Mouse (Mus musculus): ENCODE results near the gene Gm28778. TPM values are rescaled to one million over a fixed set of nuclear protein-coding genes. Genes with fewer than 3 reads are reported as not detected.

Gene Gm28778
- polyA plus RNA-seq, 1 experiment from 2014 or later = not detected

DNA sequence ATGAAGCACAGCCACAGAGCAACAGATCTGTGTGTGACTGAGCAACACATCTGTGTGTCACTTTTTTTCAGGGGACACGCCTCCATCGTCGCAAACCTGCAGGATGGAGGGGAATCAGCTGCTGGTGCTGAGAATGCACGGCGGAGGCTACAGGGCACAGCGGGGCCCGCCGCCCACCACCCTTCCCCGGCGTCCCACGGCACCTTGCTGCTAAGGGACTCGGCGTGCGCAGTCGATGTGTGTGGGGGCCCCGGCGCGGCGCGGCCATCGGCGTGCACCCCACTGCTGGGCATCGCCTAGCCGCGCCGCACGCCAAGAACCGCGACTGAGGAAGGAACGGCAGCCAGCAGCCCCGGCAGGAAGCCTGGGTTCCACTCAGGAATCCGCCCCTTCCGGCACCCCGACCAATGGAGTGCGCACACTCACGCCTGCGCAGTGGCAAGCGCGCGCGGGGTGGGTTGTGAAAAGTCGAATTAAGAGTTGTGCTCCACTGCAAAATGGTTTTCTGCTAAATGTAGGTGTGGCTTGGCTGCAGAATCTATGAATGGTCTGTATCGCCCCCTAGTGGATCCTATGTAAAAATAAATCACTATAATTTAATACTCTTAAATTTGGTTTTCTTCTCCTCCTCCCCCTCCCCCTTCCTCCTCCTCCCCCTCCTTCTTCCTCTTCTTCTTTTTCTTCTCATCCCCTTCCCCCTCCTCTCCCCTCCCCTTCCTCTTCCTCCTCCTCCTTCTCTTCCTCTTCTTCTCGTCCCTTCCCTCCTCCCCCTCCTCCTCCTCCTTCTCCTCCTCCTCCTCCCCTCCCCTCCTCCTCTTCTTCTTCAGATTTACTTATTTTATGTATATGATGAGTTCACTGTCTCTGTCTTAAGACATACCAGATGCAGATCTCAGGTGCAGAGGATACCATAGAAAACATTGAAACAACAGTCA, 55.7 kb downstream of the Gm28778 start, which contains the start of the genes Asdurf, Gm28551 and Asnsd1:
Gene Asdurf (minus strand): TSS at position 293 of the 935 bp plus-strand sequence.
Gene Gm28551 (minus strand): TSS at position 341 of the 935 bp plus-strand sequence.
Gene Asnsd1 (minus strand): TSS at position 426 of the 935 bp plus-strand sequence.
- Histone ChIP-seq H3K4me1 (ENCODE audit: control insufficient read depth in 2 of 2, insufficient read depth in 2 of 2, low read length in 2 of 2) (peaks cover 0 to 6% of the 10 kb centered on the region in 2 experiments; a peak in 2 of 4 replicates), H3K27ac (replicated peaks in 1 of 2; ENCODE audit: control insufficient read depth in 1 of 2, insufficient read depth in 1 of 2, low read depth in 2 of 2, low read length in 2 of 2) (peak within 1 kb of the TSS; percentile 76 to 78), H3K4me2 (ENCODE audit: low read length) (peak within 1 kb of the TSS; percentile 71), H3K4me3 (ENCODE audit: control insufficient read depth in 1 of 2, insufficient read depth in 1 of 2, low read depth in 1 of 2, low read length in 2 of 2) (peak within 1 kb of the TSS; percentile 86 to 88), H3K36me3 (ENCODE audit: control insufficient read depth, insufficient read depth, low read length) (peaks cover 23% of the 10 kb centered on the region), H3K9me3 (ENCODE audit: control insufficient read depth, low read length) (no peaks in the 10 kb centered on the region), H3K27me3 (ENCODE audit: control insufficient read depth, insufficient read depth, low read length) (no peaks in the 10 kb centered on the region), H3K9ac (ENCODE audit: low read length) (peak within 1 kb of the TSS; percentile 93)
- peak; percentile 98 for ATAC-seq (ENCODE audit: insufficient number of reproducible peaks, insufficient read depth, low FRiP score, low read depth)
- under 1% methylated on average over 43 of the region's 44 CpGs for WGBS

DNA sequence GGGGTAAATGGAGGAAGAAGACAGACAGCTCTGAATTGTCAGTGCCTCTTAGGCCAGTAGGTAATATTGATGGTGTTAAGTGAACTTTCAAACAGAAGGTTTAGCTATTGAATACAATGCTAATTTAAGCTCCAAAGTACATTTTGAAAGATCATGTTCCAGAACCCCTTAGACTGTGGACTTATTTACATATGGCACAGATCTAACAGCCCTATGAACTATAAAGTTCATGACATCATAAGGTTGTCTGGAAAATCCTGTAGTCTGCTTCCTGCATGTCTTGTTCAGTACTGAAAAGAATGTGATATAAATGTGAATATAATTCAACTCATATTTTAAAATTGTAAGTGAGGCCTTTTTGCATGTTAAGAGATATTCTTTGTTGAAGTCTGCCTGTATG, 62.1 kb downstream of the Gm28778 start:
- Histone ChIP-seq H3K27me3 (ENCODE audit: control insufficient read depth, insufficient read depth, low read length) (no peaks in the 10 kb centered on the region), H3K4me2 (ENCODE audit: low read length) (no peak overlapping the region), H3K36me3 (ENCODE audit: control insufficient read depth, insufficient read depth, low read length) (no peaks in the 10 kb centered on the region), H3K9ac (ENCODE audit: low read length) (no peak overlapping the region), H3K4me3 (ENCODE audit: control insufficient read depth in 1 of 2, insufficient read depth in 1 of 2, low read depth in 1 of 2, low read length in 2 of 2) (no peak overlapping the region), H3K9me3 (ENCODE audit: control insufficient read depth, low read length) (no peaks in the 10 kb centered on the region), H3K4me1 (ENCODE audit: control insufficient read depth in 2 of 2, insufficient read depth in 2 of 2, low read length in 2 of 2) (no peaks in the 10 kb centered on the region), H3K27ac (replicated peaks in 1 of 2; ENCODE audit: control insufficient read depth in 1 of 2, insufficient read depth in 1 of 2, low read depth in 2 of 2, low read length in 2 of 2) (no peak overlapping the region)
- ATAC-seq (ENCODE audit: insufficient number of reproducible peaks, insufficient read depth, low FRiP score, low read depth) = no peak

Other genes starting within 250 kb of the Gm28778 start
- 3.9 and 4.0 TPM in 2 replicates for gene Mstn, start 235.5 kb upstream of the Gm28778 start, polyA plus RNA-seq (2014; fragmentation: Nextera tagmentation; extraction: Ambion mirVana)
- gene 1700019A02Rik, start 109.5 kb upstream of the Gm28778 start, polyA plus RNA-seq (2014; fragmentation: Nextera tagmentation; extraction: Ambion mirVana) = not detected in 2 replicates
- gene Pms1, start 93 bp upstream of the Gm28778 start, polyA plus RNA-seq (2014; fragmentation: Nextera tagmentation; extraction: Ambion mirVana) = 9.9 and 10.2 TPM in 2 replicates
- 31.9 and 33.7 TPM in 2 replicates for gene Ormdl1, start within 50 bp of the Gm28778 start, polyA plus RNA-seq (2014; fragmentation: Nextera tagmentation; extraction: Ambion mirVana)
- gene Osgepl1, start 16.5 kb downstream of the Gm28778 start, polyA plus RNA-seq (2014; fragmentation: Nextera tagmentation; extraction: Ambion mirVana) = 28.7 and 30.1 TPM in 2 replicates
- 5.5 and 7.6 TPM in 2 replicates for gene Asdurf, start 55.5 kb downstream of the Gm28778 start, polyA plus RNA-seq (2014; fragmentation: Nextera tagmentation; extraction: Ambion mirVana)
- 0.20 and 0.49 TPM in 2 replicates for gene Gm28551, start 55.6 kb downstream of the Gm28778 start, polyA plus RNA-seq (2014; fragmentation: Nextera tagmentation; extraction: Ambion mirVana)
- 66.7 and 68.8 TPM in 2 replicates for gene Asnsd1, start 55.6 kb downstream of the Gm28778 start, polyA plus RNA-seq (2014; fragmentation: Nextera tagmentation; extraction: Ambion mirVana)

Data from heart, embryonic 14.5 days (tissue).